In genomic region chr9:106322497-106322896, GRCm38 (mm10) we compare ENCODE assay signal across 11 mouse cellular contexts. TPM values are rescaled to one million over a fixed set of nuclear protein-coding genes. Genes with fewer than 3 reads are reported as not detected.
A peak's percentile ranks its signal among the peaks of the same experiment; 100 is the strongest.
DNase-seq lines count a peak whose midpoint lies in the region; ATAC-seq lines count a peak whose summit lies in the region.
"Had no signal": no experiment of that assay in that cellular context is flagged by ENCODE, and none has a peak within 500 bp of the region (broad histone marks: within the 10 kb centered on the region; RNA-seq: fewer than 3 reads in every experiment).

No protein-coding gene starts in this region.

- no peak for ATAC-seq in heart, embryonic 12.5 days (ENCODE audit: insufficient number of reproducible peaks, low FRiP score)
- ATAC-seq in midbrain, embryonic 13.5 days: no peak
- ATAC-seq in limb, embryonic 11.5 days (ENCODE audit: insufficient number of reproducible peaks, low FRiP score, low TSS enrichment, low read depth): no peak
- ATAC-seq: forebrain, embryonic 13.5 days had no signal

- no peaks in the 10 kb centered on the region for H3K27me3 ChIP-seq in heart, embryonic 12.5 days (replicated peaks)
- no peaks in the 10 kb centered on the region for H3K27me3 ChIP-seq in midbrain, embryonic 10.5 days (ENCODE audit: low read depth, poor library complexity, severe bottlenecking)
- H3K27me3 ChIP-seq in midbrain, embryonic 13.5 days: no peaks in the 10 kb centered on the region
- H3K27me3 ChIP-seq in limb, embryonic 11.5 days (ENCODE audit: control insufficient read depth, insufficient read depth, low read length): no peaks in the 10 kb centered on the region
- H3K27me3 ChIP-seq: forebrain, embryonic 13.5 days had no signal

- H3K4me1 ChIP-seq in heart, embryonic 12.5 days (replicated peaks): peaks cover 26% of the 10 kb centered on the region
- peaks cover 25% of the 10 kb centered on the region for H3K4me1 ChIP-seq in midbrain, embryonic 10.5 days
- H3K4me1 ChIP-seq in midbrain, embryonic 13.5 days (replicated peaks): peaks cover 33% of the 10 kb centered on the region
- H3K4me1 ChIP-seq in limb, embryonic 11.5 days (ENCODE audit: control insufficient read depth, insufficient read depth, low read length): peaks cover 14% of the 10 kb centered on the region

- no peak overlapping the region for H3K9ac ChIP-seq in heart, embryonic 12.5 days
- no peak overlapping the region for H3K9ac ChIP-seq in midbrain, embryonic 13.5 days (replicated peaks)
- H3K9ac ChIP-seq in limb, embryonic 11.5 days (ENCODE audit: low read length): 0 out of 2 replicates have a peak overlapping the region, but pooled peaks have one; percentile 27
- H3K9ac ChIP-seq: forebrain, embryonic 13.5 days had no signal

- H3K4me2 ChIP-seq in heart, embryonic 12.5 days: no peak overlapping the region
- no peak overlapping the region for H3K4me2 ChIP-seq in midbrain, embryonic 13.5 days (replicated peaks)
- H3K4me2 ChIP-seq in limb, embryonic 11.5 days (ENCODE audit: low read depth, severe bottlenecking): no peak overlapping the region
- H3K4me2 ChIP-seq: forebrain, embryonic 13.5 days had no signal

- WGBS in heart, embryonic 12.5 days: 97% methylated on average over 3 of the region's 3 CpGs
- 85% methylated on average over 3 of the region's 3 CpGs for WGBS in midbrain, embryonic 10.5 days
- 63% methylated on average over 3 of the region's 3 CpGs for WGBS in midbrain, embryonic 13.5 days
- 87% methylated on average over 3 of the region's 3 CpGs for WGBS in limb, embryonic 11.5 days

- no peak overlapping the region for H3K27ac ChIP-seq in heart, embryonic 12.5 days (ENCODE audit: poor library complexity, severe bottlenecking)
- 0 out of 2 replicates have a peak overlapping the region, but pooled peaks have one; percentile 38 for H3K27ac ChIP-seq in midbrain, embryonic 10.5 days (replicated peaks)
- H3K27ac ChIP-seq in midbrain, embryonic 13.5 days: no peak overlapping the region
- no peak overlapping the region for H3K27ac ChIP-seq in limb, embryonic 11.5 days (replicated peaks; ENCODE audit: low read depth, low read length)
- H3K27ac ChIP-seq: forebrain, embryonic 13.5 days had no signal

- DNase-seq in heart, adult 9 months (ENCODE audit: low spot score in 2 of 2): peak; percentile 47 to 50
- DNase-seq in midbrain, embryonic 10.5 days (ENCODE audit: low spot score): no peak
- no peak for DNase-seq in limb, embryonic 11.5 days (ENCODE audit: low spot score)
- DNase-seq in cerebellum, postnatal 10 days: no peak
- DNase-seq in kidney, adult 18-20 months: no peak
- DNase-seq: gastrocnemius, postnatal 14 days; kidney, postnatal 25 days; thymus, postnatal 14 days had no signal

- no peak overlapping the region for H3K4me3 ChIP-seq in heart, embryonic 12.5 days
- H3K4me3 ChIP-seq in midbrain, embryonic 10.5 days: no peak overlapping the region
- H3K4me3 ChIP-seq in midbrain, embryonic 13.5 days (replicated peaks): no peak overlapping the region
- H3K4me3 ChIP-seq in limb, embryonic 11.5 days (ENCODE audit: low read depth, low read length): no peak overlapping the region
- H3K4me3 ChIP-seq: forebrain, embryonic 13.5 days had no signal

- no peaks in the 10 kb centered on the region for H3K9me3 ChIP-seq in heart, embryonic 12.5 days (replicated peaks)
- no peaks in the 10 kb centered on the region for H3K9me3 ChIP-seq in midbrain, embryonic 10.5 days (replicated peaks)
- no peaks in the 10 kb centered on the region for H3K9me3 ChIP-seq in midbrain, embryonic 13.5 days
- no peaks in the 10 kb centered on the region for H3K9me3 ChIP-seq in limb, embryonic 11.5 days (ENCODE audit: control insufficient read depth, low read length)
- H3K9me3 ChIP-seq: forebrain, embryonic 13.5 days had no signal

- H3K36me3 ChIP-seq in heart, embryonic 12.5 days: no peaks in the 10 kb centered on the region
- no peaks in the 10 kb centered on the region; the same call in 1 of the 2 replicates for H3K36me3 ChIP-seq in midbrain, embryonic 10.5 days
- no peaks in the 10 kb centered on the region for H3K36me3 ChIP-seq in midbrain, embryonic 13.5 days
- H3K36me3 ChIP-seq in limb, embryonic 11.5 days (ENCODE audit: control insufficient read depth, insufficient read depth, low read length): no peaks in the 10 kb centered on the region

RNA-seq across cellular contexts. Expression of gene Poc1a, which starts 41.6 kb away (rescaled TPM):
- polyA plus RNA-seq in heart, embryonic 12.5 days (2016; fragmentation: Nextera tagmentation; extraction: Ambion mirVana): 27.8 and 30.0 TPM in 2 replicates
- 38.1 and 46.6 TPM in 2 replicates for polyA plus RNA-seq in midbrain, embryonic 10.5 days (2016; fragmentation: Nextera tagmentation; extraction: Ambion mirVana)
- polyA plus RNA-seq in midbrain, embryonic 13.5 days (2015; fragmentation: Nextera tagmentation; extraction: Ambion mirVana): 10.6 and 13.5 TPM in 2 replicates
- 34.1 and 40.1 TPM in 2 replicates for polyA plus RNA-seq in limb, embryonic 11.5 days (2014; fragmentation: Nextera tagmentation; extraction: Ambion mirVana)

RNA-seq across cellular contexts. Expression of gene Dusp7, which starts 45.9 kb away (rescaled TPM):
- polyA plus RNA-seq in heart, embryonic 12.5 days (2016; fragmentation: Nextera tagmentation; extraction: Ambion mirVana): 16.9 and 20.1 TPM in 2 replicates
- polyA plus RNA-seq in midbrain, embryonic 10.5 days (2016; fragmentation: Nextera tagmentation; extraction: Ambion mirVana): 11.4 and 14.1 TPM in 2 replicates
- 9.0 and 9.4 TPM in 2 replicates for polyA plus RNA-seq in midbrain, embryonic 13.5 days (2015; fragmentation: Nextera tagmentation; extraction: Ambion mirVana)
- polyA plus RNA-seq in limb, embryonic 11.5 days (2014; fragmentation: Nextera tagmentation; extraction: Ambion mirVana): 63.4 and 67.4 TPM in 2 replicates

Comparison
In these comparisons a context has a peak if more than half of its experiments do, and no peak if none do; other contexts are left out.
1. DNase-seq: peak in heart, adult 9 months (2 of 2); none in midbrain, embryonic 10.5 days (single experiment), limb, embryonic 11.5 days (single experiment), cerebellum, postnatal 10 days (0 of 2) and kidney, adult 18-20 months (single experiment).